Mouse (Mus musculus): ENCODE measurements around the gene Rabl3.

- TF ChIP-seq POLR2A (IDR thresholded peaks at IDR 0.05; ENCODE audit: control insufficient read depth, extremely low read depth, insufficient read depth, low read length, poor library complexity) (no peak), CTCF (IDR thresholded peaks at IDR 0.05; ENCODE audit: borderline replicate concordance, control insufficient read depth, extremely low read depth, insufficient read depth, low read length, poor library complexity) (no peak)
These were observed 35.2 kb upstream of the Rabl3 start for GRCm38 (mm10) chr16:37504517-37504916.

Measured in thymus, adult 2 months (tissue).